Mouse (Mus musculus) monocyte, adult 2 months (primary cell): ENCODE measurements around the gene Fam213b.

Source experiments
- DNase-seq, 2 experiments: peaks; one replicate each; pipeline ENCODE4 v3.0.0; 2022; ENCODE audit warnings: low spot score in 2 of 2, low read depth in 1 of 2

Fam213b gene

DNA sequence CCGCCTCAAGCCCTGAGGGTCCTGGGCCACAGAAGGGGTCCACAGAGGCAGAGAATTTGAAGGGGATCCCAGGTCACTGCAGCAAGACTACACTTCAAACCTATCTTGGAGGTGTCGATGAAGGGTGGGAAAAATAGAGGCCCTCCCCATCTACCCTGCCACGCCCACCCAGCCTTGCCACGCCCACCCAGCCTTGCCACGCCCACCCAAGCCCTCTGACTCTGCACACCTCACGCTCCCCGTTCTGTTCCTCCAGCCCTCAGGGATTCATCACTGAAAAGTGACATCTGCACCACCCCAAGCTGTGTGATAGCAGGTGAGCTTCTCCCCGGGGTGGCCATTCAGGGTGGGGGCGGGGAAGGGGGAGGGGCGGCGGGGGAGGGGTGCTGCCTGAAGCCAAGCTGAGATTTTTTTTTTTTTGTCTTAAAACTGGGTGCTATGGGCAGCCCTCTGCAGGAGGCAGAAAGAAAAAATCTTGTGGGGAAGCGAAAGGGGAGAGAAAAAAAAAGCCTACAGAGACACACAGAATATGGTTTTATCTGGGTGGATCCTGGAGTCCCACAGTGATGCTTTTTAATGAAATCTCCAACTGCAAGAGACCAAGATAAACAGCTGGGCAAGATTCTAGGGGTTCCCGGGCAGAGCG lies 16.8 kb downstream of the Fam213b start:
- no peak for DNase-seq

DNA sequence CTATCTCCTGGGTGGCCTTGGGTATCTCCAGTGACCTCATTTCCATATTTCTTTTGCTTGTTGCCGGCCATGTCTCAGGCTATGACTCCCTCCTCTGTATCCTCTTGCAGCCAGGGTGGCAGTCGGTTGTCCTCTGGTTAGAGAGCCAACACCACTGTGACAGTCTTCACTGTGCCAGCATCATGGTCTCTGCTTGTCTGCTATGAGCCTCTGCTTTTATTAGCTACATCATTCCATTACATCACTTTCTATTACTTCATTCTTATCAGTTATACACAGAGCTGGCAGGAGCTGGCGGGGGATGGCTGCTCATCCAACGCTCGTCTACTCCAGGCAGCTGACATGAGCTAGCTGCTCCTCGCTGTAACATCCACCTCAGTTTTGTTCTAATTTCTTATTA lies 18.2 kb downstream of the Fam213b start:
- no peak for DNase-seq

DNA sequence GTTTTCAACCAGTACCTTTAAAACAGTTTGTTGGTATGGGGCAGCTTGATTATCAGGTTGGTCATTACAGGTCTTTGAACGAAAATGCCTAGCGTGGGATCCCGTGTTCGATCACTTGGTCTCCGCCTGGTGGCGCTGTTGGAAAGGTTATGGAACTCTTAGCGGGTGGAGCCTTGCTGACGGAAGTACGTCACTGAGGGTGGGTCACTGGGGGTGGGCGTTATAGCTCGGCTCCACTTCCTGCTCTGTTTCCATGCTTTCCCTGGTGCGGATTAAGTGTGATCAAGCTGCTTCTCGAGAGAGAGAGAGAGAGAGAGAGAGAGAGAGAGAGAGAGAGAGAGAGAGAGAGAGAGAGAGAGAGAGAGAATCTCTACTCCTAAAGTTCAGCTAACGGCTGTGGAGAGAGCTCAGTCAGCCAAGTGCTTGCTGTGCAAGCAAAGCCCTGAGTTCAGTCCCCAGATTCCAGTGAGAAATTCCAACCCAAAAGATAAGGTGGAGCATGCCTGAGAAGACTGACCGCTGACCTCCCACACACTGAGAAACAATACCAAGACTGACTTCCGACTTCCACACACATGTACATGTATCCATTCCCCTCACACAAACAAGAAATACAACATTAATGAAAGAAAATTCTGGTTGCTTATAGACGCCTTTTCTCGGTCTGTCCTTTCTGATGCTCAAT lies 20.9 kb downstream of the Fam213b start:
- peak; percentile 58 to 85 for DNase-seq

DNA sequence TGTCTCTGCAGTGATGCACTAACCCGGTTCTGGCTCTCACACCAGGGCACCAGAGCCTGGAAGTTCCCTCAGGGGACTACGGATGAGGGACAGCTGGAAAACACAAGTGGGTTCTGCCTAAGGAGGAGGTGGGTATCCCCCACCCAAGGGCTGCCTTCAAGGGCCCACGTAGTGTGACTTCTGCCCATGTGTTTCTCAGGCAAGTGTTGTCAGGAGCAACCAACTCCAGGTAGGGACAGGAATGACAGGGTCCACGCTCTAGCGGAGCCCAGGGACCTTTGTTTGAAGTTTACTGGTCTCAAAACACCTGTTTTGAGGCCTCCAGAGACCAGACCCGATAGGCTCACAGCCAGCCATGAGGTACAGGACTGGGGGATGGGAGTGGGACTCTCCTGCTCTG lies 25.7 kb downstream of the Fam213b start:
- no peak for DNase-seq

DNA sequence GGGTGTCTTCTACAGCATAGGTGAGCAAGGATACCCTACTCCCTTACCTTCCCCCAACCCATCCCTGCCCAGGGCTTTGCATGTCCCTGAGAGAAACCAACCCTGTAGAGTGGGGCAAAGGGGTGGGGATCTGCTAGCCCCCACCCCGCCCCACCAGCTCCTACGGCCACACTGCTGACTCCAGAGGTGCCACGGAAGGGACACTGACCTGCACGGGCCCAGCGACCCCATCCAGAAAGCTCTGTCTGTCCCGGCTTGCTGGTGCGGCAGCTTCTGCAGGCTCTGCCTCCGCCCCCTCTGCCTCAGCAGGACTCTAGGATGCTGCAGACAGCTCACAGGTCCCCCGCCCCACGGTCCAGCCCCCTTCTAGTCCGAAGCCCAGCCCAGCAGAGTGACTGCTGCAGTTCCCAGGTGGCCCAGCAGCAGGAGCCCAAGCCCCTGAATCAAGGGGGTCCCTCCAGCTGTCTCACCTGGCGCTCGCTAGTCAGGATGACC lies 27.1 kb downstream of the Fam213b start:
- no peak for DNase-seq

DNA sequence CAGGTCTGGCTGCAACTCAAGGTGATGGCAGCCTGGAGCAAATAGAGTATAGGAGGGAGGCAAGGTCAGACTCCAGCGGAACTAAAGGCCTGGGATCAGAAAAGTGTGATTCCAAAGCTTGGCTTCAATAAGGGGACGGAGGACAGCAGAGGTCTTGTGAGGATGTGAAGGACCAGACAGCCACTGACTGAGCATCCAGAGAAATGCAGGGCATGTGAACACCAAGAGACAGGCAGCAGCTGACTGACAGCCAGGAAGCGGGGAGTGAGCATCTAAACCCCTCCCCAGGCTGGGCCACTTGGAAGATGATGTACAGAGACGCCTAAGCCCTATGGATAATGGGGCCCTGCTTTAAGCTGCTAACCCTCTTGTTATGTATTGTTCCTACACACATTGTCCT lies 28.2 kb downstream of the Fam213b start:
- DNase-seq = no peak

DNA sequence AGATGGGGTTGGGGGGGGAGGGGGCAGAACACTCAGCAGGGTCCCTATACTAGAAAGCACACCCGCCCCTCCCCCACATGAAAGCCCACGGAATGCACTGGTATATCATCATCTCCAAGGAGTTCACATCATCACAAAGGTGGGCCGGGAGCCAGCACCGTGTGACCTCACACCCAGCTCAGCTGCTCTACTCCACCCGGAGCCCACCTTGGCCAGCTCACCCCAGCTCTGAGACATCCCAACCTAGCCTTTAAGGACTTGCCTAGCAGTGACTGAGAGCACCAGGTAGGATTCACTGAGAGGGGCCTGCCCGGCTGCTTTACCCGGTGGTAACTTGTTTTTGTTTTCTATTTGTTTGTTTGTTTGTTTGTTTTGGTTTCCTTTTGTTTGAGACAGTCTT lies 29.5 kb downstream of the Fam213b start, which contains the start of gene Mmel1:
Gene Mmel1 (plus strand): TSS at position 146 of the 400 bp plus-strand sequence.
- no peak for DNase-seq

DNA sequence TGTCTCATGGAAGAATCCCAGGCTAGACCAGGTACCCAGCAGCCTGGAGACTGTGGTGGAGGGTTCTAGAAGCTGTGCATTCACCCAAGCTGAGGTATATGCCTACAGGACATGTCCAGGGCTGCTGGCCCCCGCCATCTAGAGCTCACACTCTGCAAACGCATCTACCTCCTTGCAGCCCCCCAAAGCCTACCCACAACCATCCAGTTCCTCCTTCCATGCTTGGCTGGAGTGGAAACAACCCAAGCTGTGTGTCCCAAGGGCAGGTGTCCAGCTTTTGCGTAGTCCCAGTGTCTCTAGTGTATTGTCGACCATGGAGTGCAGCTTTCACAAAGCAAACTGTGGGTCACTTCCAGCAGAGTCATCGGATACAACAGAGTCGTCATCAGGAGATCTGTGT lies 31.7 kb downstream of the Fam213b start:
- no peak for DNase-seq

DNA sequence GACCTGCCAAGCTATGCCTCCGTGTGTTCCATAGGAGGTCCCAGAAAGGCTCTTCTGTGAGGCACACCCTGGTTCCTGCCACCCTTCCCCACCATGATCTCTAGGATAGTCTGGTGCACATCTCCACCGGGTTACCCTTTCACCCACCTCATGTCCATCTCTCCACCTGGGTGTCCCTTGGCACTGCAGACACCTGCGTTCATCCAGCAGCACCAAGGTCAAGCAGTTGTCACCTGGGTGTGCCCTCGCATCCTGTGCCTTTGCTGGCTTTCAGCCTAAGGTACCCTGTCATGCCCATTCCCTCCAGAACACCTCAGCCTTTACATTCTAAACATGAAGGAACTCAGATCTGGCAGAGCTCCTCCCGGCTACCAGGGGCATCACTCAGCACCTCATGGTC lies 32.5 kb downstream of the Fam213b start:
- DNase-seq = no peak

DNA sequence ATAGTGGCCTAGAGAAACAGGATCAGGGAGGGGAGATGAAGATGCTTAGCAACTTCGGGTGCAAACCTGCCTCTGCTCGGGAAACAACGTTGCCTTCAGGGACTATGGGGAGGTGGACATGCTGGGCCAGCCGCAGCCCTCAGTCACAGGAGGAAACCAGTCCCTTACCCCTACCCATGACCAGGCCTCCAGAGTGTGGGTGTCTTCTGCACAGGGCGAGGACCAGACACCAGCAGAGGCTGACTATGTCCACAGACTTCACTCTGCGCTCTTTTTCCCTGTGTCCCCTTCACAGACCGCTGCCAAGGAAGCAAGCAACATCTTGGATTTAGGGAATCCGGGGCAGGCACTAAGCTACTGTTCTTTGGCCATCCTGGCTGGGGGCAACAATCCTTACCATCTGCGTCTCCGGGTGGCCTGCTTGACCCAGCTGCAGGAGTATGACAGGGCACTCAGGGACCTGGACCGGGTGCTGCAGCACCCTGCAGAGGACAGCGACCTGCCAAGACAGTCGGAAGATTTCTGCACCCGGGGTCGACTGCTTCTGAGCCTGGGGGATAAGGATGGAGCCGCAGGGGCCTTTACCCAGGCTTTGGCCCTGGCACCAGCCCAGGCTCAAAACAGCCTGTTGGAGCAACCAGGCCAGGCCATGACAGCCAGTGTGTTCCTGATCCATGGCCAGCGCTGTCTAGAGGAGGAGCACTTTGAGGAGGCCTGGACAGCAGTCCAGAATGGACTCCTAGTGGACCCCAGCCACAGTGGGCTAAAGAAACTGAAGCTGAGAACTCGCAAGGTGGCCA lies 33.8 kb downstream of the Fam213b start:
- no peak for DNase-seq

DNA sequence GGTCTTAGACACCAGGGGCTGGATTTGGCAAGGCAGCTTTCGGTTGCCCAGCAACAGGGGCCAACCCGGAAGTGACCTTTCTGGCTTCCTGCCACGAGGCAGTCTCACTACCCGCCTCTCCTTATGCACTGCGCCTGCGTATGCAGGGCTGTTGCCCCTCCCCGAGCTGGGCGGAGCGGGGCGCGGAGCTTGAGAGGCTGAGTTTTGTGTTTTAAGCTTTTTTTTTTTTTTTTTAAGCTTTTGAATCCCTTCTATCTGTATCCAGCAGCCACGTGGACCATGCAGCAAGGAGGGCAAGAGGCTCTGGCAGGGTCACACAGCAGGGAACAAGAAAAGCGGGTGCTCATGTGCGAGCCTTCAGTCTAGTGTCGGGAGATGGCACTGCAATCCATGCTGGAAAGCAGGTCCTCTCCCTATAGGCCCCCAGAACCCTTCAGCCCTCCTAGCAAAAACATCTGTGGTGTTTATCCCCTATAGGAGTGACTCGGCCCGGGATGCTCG lies 34.6 kb downstream of the Fam213b start:
- peak; percentile 45 to 69 for DNase-seq

DNA sequence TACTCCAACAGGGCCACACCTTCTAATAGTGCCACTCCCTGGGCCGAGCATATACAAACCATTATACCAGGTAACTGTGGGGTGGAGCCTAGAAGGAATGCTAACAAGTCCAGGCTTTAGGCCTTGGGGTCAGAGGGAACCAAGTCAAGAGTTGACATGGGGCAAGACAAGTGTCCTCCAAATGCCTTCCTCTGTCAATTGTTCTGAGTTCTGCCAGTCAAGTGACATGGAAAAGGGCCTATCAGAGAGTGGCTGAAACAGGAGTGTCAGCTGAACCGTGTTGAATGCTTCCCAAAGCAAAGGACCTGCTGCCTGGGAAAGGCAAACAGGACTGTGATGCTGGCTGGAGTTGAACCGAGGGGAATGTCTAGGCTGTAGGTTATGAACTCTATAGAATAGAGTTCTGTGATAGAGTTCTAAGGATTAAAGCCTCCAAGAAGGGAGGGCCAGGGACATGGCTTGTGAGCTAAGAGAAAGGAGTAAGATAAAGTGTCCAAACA lies 35.4 kb downstream of the Fam213b start:
- DNase-seq = no peak

DNA sequence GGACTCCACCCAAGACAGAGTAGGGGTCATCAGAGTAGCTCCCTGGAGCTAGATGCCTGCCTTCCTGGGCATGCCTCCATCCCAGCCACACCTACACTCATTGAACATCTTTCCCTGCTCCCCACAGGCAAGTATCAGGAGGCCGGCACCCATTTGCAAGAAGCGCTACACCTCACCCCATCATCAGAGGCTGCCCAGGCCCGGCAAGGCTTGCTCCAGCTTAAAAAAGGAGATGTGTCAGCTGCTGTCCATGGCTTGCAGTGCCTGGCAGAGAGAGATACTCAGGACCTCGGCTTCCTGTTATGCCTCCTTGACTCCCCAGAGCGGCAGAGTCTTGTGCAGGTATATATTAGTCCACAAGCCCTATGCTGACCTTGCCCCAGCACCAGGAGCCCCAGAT lies 37.0 kb downstream of the Fam213b start:
- no peak for DNase-seq

DNA sequence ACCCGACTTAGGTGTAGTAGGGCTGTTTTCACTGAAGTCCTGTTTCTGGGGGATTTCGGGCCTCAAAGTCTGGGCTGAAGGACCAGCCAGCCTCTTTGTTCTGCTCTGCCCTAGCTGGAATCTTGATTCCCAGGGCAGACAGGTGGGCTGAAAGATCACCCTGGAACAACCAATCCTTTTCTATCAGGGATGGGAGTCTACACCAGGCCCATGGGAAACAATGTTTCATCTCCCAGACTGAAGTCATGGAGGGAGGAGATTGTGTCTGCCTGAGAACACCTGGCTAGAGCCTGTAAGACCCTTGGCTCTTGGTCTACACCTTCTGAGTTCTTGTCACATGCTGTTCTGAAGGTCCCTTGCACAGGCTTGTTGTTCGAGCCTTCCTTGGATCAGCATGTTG lies 40.3 kb downstream of the Fam213b start:
- peak in 1 of 2 experiments; percentile 0 for DNase-seq

DNA sequence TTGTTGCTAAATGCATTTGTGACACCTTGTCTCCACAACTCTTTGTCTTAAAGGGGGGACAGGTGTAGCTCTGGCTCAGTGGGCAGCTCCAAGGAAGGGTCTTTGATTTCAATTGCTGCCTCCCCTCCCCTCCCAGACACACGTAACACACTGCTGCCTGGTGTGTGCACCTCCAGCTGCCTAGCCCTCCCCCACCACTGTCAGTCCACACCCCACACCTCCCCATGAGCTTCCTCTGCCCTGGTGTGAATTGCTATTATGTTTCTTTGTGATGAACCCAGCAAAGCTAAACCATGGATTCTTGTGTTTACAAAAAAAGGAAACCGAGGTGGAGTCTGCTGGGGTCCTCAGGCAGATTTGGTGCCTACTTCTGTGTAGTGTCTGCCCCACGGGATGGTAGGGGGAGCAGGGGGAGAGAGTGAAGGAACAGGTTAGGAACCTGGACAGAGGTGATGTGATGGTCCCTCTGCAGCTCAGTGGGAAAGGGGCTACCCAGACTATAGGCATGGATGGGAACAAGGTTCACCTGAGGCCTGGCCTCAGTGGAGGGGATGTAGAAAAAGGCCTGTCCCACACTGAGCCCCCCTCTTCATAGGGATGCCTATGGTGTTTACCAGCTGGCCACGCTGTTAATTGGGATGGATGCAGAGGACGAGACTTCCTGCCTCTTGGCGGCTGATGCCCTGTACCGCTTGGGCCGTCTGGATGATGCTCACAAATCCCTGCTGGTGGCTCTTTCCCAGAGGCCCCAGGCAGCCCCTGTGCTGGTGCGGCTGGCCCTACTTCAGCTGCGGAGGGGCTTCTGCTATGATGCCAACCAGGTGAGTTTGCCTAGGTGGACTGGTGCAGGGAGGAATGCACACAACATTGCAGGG lies 41.3 kb downstream of the Fam213b start:
- no peak for DNase-seq

DNA sequence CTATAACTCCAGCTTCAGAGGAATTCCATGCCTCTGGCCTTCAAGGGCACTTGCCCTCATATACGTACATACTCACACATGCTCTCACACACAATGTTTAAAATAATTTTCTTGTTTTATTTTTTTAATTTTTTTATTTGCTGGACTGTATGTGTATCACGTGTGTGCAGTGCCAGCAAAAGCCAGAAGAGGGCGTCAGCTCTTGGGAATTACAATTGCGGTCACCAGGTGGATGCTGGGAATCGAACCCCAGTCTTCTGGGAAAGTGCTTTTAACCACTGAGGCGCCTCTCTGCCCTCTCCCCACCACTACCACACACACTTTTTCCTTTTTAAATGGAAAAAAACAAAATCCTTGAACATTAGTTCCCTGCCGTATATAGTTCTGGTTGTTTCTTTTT lies 42.1 kb downstream of the Fam213b start:
- no peak for DNase-seq

DNA sequence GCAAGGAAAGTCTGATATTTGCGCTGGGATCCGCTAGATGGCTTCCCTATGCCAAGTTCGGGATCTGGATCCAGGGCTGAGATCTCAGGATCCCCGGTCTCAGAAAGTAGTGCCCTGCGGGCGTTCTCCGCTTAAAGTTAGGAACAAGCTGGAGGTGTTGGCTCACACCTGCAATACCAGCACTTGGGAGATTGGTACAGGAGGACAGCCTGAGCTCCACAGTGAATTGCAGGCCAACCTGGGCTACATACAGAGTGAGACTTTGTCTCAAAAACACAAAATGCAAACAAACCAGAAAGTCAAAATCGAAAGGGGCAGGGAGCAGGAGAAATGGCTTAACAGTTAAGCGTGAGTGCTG lies 42.5 kb downstream of the Fam213b start:
- no peak for DNase-seq

DNA sequence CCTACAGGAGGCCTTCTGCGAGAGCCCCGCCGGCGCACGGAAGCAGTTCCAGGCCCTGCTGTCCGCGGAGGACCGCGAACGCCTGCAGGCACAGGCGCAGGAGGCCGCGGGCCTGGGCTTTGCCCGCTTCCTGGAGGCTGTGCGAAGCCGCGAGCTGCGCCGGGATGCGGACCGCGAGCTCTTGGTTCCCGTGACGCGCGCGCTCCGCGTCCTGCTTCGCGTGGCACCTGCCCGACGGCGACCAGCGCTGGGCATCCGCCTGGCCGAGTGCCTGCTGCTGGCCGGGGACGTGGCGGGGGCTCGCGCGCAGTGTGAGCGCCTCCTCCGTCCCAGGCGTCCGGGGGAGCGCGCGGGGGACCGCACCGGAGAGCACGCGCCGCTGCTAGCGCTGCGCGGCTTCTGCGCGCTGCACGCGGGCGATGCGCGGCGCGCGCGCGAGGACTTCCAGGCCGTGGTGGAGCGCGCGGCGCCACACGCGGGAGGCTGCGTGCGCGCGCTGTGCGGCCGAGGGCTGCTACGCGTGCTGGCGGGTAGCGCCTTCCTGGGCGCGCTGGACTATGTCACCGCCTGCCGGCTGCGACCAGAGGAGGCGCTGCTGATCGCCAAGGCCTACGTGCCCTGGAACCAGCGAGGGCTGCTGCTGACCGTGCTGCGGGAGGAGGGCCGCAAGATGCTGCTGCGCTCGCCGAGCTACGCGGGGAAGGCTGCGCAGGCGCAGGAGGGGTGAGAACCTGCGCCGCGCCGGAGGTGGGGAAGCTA lies 43.0 kb downstream of the Fam213b start:
- no peak for DNase-seq

DNA sequence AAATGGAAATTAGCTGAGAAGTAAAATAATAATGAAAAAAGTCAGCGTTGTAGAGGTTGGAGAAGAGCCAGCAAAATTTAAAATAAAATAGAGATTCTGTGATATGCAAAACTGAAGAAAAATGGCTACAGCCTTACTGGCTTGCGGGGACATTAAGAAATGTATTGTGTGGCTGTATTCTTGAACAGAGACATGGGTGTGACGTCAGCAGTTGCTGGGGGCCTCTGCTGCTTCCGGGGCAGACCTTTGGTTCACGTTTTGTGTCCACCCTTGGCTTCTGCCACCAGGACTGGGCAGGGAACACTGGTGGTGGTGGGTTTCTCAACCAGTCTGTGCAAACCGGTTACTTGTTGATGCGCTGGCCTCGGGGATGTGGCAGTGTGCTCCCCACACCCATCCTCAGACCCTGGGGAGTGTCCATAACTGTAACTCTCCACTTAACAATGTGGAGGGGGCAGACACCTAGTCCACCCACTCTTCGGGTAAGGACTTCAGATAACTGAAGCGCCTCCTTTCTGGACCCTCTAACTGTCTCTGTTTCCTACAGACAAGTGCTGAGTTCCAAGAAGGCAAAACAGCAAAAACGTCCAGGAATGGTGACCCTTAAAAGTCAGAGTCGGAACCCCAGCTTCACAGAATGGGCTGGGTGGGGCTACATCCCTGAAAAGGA lies 44.1 kb downstream of the Fam213b start:
- no peak for DNase-seq
